Mouse (Mus musculus) forebrain, embryonic 13.5 days (tissue): ENCODE results near the gene Atrnl1. TPM values are rescaled to one million over a fixed set of nuclear protein-coding genes. Genes with fewer than 3 reads are reported as not detected.

ENCODE experiments used
- ATAC-seq: fragments of 200-750 bp; cut with Nextera tagmentation; 2 replicates; pipeline ENCODE4 v1.8.0; 2017
- H3K27ac ChIP-seq: fragments of 300-500 bp; sonication (generic); 2 replicates; pipeline ENCODE4 v1.5.1; 2015; ENCODE audit warnings: inconsistent platforms, mild to moderate bottlenecking, moderate library complexity
- H3K27me3 ChIP-seq: fragments of 300-500 bp; sonication (generic); 2 replicates; pipeline ENCODE4 v1.6.1; 2015; ENCODE audit warnings: mild to moderate bottlenecking, inconsistent platforms
- H3K36me3 ChIP-seq: fragments of 300-500 bp; sonication (generic); 2 replicates; pipeline ENCODE4 v1.6.1; 2015; ENCODE audit warnings: mild to moderate bottlenecking, inconsistent platforms; ENCODE audit not compliant: poor library complexity, severe bottlenecking
- H3K4me1 ChIP-seq: fragments of 300-500 bp; sonication (generic); 2 replicates; pipeline ENCODE4 v1.6.1; 2015; ENCODE audit warnings: inconsistent platforms
- H3K4me2 ChIP-seq: fragments of 300-500 bp; sonication (generic); 2 replicates; pipeline ENCODE4 v1.6.1; 2015; ENCODE audit warnings: inconsistent platforms, mild to moderate bottlenecking, moderate library complexity
- H3K4me3 ChIP-seq: fragments of 300-500 bp; sonication (generic); 2 replicates; pipeline ENCODE4 v1.5.1; 2015; ENCODE audit warnings: mild to moderate bottlenecking, inconsistent platforms
- H3K9ac ChIP-seq: fragments of 300-500 bp; sonication (generic); 2 replicates; pipeline ENCODE4 v1.6.1; 2015; ENCODE audit warnings: mild to moderate bottlenecking, inconsistent platforms
- H3K9me3 ChIP-seq: fragments of 300-500 bp; sonication (generic); replicated peaks from 2 replicates; pipeline ENCODE4 v1.6.1; 2016; ENCODE audit warnings: inconsistent platforms
- WGBS: fragments of 180-500 bp; shearing (Covaris S2); methylation state at CpG from one replicate; pipeline ENCODE4 v1.1.7; 2015; 5-methylcytosine and 5-hydroxymethylcytosine counted together
- polyA plus RNA-seq: library from polyadenylated mRNA; unstranded; fragments of >200 nt; fragmentation: Nextera tagmentation; extraction: Ambion mirVana; gene quantifications from 2 replicates; pipeline ENCODE4 v1.2.1, GENCODE M21; 2015

The Atrnl1 gene
- polyA plus RNA-seq, 1 experiment from 2014 or later: 5.1 TPM

DNA sequence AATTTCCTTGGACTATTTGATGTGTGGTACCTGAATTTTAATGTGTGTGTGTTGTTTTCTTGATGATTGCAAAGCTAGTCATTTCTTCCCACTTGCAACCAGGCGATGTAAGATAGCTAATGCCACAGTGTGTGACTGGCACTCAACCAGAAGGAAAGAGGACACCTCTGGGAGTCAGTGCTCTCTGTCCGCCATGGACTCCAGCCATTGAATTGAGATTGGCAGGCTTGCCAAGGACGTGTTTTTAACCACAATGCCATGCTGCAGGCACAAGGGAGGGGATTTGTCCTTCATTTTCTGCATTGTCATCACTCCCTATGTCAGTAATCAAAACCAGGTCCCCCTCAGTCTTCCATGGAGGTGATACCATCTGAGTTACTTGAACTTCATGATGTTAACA is 126.6 kb downstream of the Atrnl1 start:
- no peak overlapping the region for H3K4me2 ChIP-seq
- no peaks in the 10 kb centered on the region for H3K27me3 ChIP-seq
- H3K9me3 ChIP-seq: no peaks in the 10 kb centered on the region
- no peak overlapping the region for H3K27ac ChIP-seq
- WGBS: 93% methylated on average over 3 of the region's 3 CpGs
- H3K9ac ChIP-seq: no peak overlapping the region
- H3K36me3 ChIP-seq: peaks cover 16% of the 10 kb centered on the region; the same call in 1 of the 2 replicates
- H3K4me1 ChIP-seq: no peaks in the 10 kb centered on the region
- H3K4me3 ChIP-seq: no peak overlapping the region
- no peak for ATAC-seq

DNA sequence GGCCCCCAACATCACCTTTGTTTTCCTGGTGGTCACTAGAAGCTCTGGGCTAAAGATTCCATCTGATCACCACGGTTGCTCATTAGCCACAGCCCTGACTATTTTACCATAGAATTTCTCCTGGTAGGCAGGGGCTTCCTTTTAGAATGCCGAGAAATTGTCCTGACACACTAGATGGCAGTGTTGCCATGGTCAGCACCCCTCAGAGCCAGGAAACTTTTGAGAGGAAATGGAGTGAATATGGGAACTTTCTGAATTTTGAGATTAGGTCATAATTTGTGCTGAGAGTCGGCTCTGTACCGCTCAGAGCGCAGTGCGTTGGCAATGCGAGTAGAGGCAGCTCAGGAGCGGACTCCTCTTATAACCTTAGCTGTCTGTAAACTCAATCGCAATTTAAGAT is 134.7 kb downstream of the Atrnl1 start:
- 0 out of 2 replicates have a peak, but pooled peaks have one; percentile 10 for ATAC-seq

DNA sequence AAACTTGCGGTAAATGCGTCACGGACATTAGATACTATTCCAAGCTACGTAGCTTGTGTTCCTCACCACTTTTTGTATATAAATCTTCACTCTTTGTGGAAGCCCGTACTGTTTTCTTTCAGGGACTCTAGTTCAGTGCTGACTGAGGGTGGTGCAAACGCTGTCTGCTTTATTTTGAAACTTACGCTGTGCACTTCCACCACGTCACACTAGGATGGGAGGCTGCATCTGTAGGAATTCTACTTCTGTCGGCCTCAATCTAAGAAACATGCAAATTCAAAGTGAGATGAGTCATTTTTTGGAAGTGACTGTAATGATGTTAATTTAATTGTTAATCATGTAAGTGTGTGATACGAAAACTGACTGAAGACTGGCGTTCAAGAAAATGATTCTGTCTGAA is 135.7 kb downstream of the Atrnl1 start:
- H3K4me1 ChIP-seq: no peaks in the 10 kb centered on the region
- no peak overlapping the region for H3K27ac ChIP-seq
- 89% methylated on average over 11 of the region's 11 CpGs for WGBS
- H3K4me3 ChIP-seq: no peak overlapping the region
- H3K36me3 ChIP-seq: 0 out of 2 replicates have a peak, but pooled peaks cover 2% of the 10 kb centered on the region
- no peak overlapping the region for H3K4me2 ChIP-seq
- no peak for ATAC-seq
- H3K9me3 ChIP-seq: no peaks in the 10 kb centered on the region
- H3K9ac ChIP-seq: no peak overlapping the region
- no peaks in the 10 kb centered on the region for H3K27me3 ChIP-seq

More for the DNA sequence above, 134.7 kb downstream of the Atrnl1 start:
- no peaks in the 10 kb centered on the region for H3K27me3 ChIP-seq
- 68% methylated on average over 9 of the region's 9 CpGs for WGBS
- H3K27ac ChIP-seq: no peak overlapping the region
- H3K4me1 ChIP-seq: no peaks in the 10 kb centered on the region
- H3K4me3 ChIP-seq: no peak overlapping the region
- H3K4me2 ChIP-seq: no peak overlapping the region
- H3K9me3 ChIP-seq: no peaks in the 10 kb centered on the region
- H3K36me3 ChIP-seq: no peaks in the 10 kb centered on the region
- no peak overlapping the region for H3K9ac ChIP-seq

DNA sequence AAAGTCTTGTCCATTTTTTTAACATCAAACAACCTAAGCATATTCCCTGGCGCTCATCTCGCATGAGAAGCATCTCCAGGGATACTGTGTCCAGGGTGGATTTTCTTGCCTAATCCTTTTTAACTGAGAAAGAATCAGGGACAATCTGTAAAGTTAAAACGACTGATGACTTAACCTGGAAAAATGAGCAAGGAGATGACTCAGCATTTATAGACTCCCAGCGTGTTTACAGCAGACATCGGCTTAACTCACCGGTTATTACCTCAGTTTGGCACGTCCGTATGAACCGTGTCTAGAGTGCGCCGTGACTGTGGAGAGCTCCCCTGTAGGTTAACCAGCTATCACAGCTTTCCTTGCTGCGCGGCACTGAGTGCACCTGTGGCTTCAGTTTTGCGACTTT is 141.4 kb downstream of the Atrnl1 start:
- Histone ChIP-seq H3K36me3 (peaks cover 15% of the 10 kb centered on the region), H3K9ac (no peak overlapping the region)
- 90% methylated on average over 14 of the region's 14 CpGs for WGBS

DNA sequence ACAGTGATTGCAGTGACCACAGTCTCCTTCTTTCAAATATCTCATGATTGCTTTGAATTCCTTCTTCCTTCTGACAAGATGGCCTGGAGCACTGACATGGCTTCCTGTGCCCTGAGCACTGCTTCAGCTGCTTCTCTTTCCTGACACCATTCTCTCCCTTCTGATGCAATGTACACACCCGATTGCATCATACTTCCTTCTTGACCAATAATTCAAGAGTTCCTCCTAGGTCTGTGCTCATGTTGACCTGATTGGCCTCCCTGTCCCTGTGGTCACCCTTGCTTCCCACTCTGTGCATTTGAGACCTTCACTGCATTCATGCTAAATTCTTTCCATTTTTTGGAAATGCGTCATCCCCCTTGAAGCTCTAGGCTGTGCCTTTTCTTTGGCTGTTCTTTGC is 151.7 kb downstream of the Atrnl1 start:
- Histone ChIP-seq H3K4me1 (no peaks in the 10 kb centered on the region), H3K9me3 (no peaks in the 10 kb centered on the region), H3K4me2 (no peak overlapping the region), H3K27me3 (no peaks in the 10 kb centered on the region), H3K36me3 (0 out of 2 replicates have a peak, but pooled peaks cover 14% of the 10 kb centered on the region), H3K27ac (no peak overlapping the region), H3K9ac (no peak overlapping the region), H3K4me3 (no peak overlapping the region)
- ATAC-seq: no peak
- WGBS: 96% methylated on average over 2 of the region's 2 CpGs

More for the DNA sequence above, 141.4 kb downstream of the Atrnl1 start:
- ATAC-seq: no peak
- Histone ChIP-seq H3K27me3 (no peaks in the 10 kb centered on the region), H3K4me3 (no peak overlapping the region), H3K4me2 (no peak overlapping the region), H3K9me3 (no peaks in the 10 kb centered on the region), H3K4me1 (no peaks in the 10 kb centered on the region), H3K27ac (no peak overlapping the region)

DNA sequence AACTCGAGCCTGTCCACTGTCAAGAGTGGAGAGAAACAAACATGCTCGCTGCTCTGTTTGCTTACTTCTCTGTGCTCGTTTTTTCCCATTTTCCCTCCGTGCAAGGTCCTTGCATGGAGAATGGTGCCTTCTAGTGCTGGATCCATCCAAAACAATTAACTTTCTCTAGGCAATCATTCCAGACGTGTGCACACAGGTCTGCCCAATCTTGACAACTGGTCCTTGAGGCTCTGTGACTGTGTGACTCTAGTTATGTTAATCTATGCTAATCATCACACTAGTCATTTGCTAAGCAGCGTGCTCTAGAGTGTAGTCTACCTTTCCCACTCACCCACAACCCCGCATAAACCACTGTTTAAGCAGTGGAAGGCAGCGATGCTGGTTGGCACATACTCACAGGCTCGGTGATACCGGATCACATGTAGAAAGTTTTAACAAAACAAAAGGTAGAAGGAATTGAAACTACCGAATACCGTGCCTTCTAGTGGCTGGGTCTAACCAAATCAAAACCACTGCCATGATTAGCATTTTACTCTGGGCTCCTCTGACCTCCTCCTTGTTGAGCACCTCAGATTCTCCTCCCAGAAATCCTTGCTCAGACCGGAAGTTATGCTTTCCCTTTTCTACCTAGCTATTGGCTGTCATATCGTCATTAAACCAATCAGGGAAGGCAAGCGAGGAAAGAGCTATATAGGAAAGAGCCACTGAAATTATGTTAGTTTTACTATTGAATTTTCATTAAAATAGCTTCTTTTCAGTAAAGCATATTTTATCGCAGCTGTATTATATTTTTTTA is 153.9 kb downstream of the Atrnl1 start:
- Histone ChIP-seq H3K36me3 (0 out of 2 replicates have a peak, but pooled peaks cover 9% of the 10 kb centered on the region), H3K27me3 (no peaks in the 10 kb centered on the region), H3K27ac (no peak overlapping the region), H3K9me3 (no peaks in the 10 kb centered on the region), H3K4me1 (no peaks in the 10 kb centered on the region), H3K4me2 (no peak overlapping the region), H3K4me3 (no peak overlapping the region), H3K9ac (no peak overlapping the region)
- ATAC-seq: no peak
- 82% methylated on average over 16 of the region's 16 CpGs for WGBS

DNA sequence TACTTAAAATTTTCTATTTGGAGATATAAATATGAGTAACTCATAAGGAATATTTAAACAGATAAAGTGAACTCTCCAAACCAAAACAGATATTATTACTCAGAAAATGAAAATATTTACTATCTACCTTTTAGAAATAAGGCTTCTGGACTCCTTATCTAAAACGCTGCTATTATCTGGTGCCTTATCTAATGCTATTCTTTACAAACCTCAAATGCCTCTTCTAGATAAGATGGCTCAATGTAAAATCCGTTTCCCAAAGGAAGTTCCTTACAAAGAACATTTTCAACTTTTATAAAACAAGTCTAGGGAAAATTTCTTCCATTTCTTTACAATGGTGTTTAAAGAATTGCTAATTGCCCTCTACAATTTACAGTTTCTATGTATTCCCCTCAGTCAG is 156.2 kb downstream of the Atrnl1 start:
- Histone ChIP-seq H3K4me2 (no peak overlapping the region), H3K4me3 (no peak overlapping the region), H3K4me1 (no peaks in the 10 kb centered on the region), H3K27ac (no peak overlapping the region), H3K9me3 (no peaks in the 10 kb centered on the region), H3K9ac (no peak overlapping the region), H3K27me3 (no peaks in the 10 kb centered on the region), H3K36me3 (0 out of 2 replicates have a peak, but pooled peaks cover 7% of the 10 kb centered on the region)
- ATAC-seq: no peak
- 85% methylated on average over 2 of the region's 2 CpGs for WGBS

DNA sequence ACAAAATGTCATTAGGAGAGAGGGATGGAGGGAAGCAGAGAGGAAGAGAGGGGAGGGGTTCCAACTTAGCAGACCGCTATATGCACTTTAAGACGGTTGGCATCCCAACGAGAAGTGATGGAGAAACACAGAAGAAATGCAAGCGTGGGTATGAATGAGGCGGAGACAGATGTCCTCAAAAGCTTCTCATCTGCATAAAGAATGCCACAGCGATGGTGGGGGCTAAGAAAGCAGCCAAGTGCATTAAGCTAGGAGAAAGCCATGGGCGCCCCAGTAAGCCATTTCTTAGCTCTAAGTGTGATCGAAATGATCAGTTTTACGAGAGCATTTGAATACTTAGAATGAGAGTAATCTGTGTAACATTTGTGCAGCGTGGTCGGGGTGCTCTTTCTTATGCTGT is 157.8 kb downstream of the Atrnl1 start:
- ATAC-seq: no peak
- H3K27me3 ChIP-seq: no peaks in the 10 kb centered on the region
- no peak overlapping the region for H3K4me2 ChIP-seq
- WGBS: 86% methylated on average over 11 of the region's 11 CpGs
- H3K36me3 ChIP-seq: no peaks in the 10 kb centered on the region
- H3K9me3 ChIP-seq: no peaks in the 10 kb centered on the region
- H3K4me1 ChIP-seq: no peaks in the 10 kb centered on the region
- no peak overlapping the region for H3K27ac ChIP-seq
- no peak overlapping the region for H3K4me3 ChIP-seq
- no peak overlapping the region for H3K9ac ChIP-seq

DNA sequence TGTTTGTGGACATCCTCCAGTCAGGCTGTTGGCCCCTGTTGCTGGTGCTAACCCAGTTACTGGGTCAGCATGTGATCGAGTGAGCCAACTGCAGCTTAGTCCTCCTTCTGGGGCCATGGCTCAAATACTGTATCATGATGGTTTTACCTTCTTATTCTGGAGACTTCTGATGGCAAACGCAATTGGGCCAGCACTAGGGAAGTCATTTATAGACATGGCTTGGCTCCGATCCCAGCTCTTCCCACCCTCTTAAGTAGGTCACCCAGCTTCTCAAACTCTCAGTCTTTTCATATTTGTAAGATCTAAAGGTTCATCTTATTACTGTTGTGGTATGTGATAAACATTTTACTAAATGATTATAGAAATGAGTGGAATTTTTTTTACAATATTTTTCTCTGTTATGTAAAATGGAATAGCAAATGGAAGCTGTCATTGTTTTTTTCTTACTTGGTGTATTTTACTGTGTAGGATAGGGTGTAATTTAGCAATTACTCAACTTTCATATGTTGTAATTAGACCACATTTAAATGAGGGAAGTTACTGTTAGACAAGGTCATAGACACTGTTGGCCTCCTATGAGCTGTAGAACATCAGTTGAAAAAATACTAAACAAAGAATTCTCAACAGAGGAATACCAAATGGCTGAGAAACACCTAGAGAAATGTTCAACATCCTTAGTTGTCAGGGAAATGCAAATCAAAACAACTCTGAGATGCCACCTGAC is 171.7 kb downstream of the Atrnl1 start:
- H3K27me3 ChIP-seq: no peaks in the 10 kb centered on the region
- ATAC-seq: no peak
- H3K9me3 ChIP-seq: no peaks in the 10 kb centered on the region
- no peak overlapping the region for H3K27ac ChIP-seq
- 88% methylated on average over 3 of the region's 3 CpGs for WGBS
- no peak overlapping the region for H3K4me3 ChIP-seq
- H3K4me2 ChIP-seq: no peak overlapping the region
- 0 out of 2 replicates have a peak, but pooled peaks cover 3% of the 10 kb centered on the region for H3K36me3 ChIP-seq
- H3K4me1 ChIP-seq: no peaks in the 10 kb centered on the region
- H3K9ac ChIP-seq: no peak overlapping the region

DNA sequence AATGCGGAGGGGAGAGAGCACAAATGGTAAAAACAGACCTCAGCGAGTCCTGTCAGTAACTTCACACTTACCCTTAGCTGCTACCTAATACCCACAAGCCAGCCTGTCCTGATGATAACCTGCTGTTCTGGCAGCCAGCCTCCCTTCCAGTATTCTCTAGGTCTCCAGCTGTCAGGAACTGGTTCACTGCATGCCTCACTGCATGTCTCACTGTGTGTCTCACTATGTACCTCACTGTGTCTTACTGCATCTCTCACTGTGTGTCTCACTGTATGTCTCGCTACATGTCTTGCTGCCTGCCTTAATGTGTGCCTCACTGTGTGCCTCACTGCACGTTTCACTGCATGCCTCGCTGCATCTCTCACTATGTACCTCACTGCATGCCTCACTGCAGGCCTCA is 175.9 kb downstream of the Atrnl1 start:
- Histone ChIP-seq H3K9me3 (no peaks in the 10 kb centered on the region), H3K27ac (no peak overlapping the region), H3K4me3 (no peak overlapping the region), H3K27me3 (no peaks in the 10 kb centered on the region), H3K36me3 (no peaks in the 10 kb centered on the region), H3K9ac (no peak overlapping the region), H3K4me2 (no peak overlapping the region), H3K4me1 (no peaks in the 10 kb centered on the region)
- WGBS: 79% methylated on average over 5 of the region's 5 CpGs
- ATAC-seq: 0 out of 2 replicates have a peak, but pooled peaks have one; percentile 19

DNA sequence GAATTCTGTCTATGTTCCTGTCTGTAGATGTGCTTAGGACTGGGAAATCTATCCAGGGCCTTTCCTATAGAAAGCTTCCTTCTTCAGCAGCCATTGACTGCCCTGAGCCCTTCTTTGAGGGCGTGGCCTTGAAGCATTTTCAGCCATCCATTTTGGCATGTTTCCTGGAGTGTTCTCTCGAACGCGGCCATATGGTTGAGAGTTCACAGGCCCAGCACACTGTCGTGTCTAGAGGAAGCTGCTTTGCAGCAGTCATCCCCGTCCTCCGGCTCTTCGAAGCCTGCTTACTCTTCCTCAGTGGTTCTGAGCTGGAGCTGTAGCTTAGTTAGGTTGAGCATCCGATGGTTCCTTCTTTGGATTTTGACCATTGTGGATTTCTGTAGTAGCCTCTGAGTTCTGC is 191.4 kb downstream of the Atrnl1 start:
- no peaks in the 10 kb centered on the region for H3K36me3 ChIP-seq
- H3K9me3 ChIP-seq: no peaks in the 10 kb centered on the region
- H3K4me2 ChIP-seq: no peak overlapping the region
- H3K27me3 ChIP-seq: no peaks in the 10 kb centered on the region
- no peaks in the 10 kb centered on the region for H3K4me1 ChIP-seq
- no peak for ATAC-seq
- WGBS: 83% methylated on average over 9 of the region's 9 CpGs
- H3K27ac ChIP-seq: no peak overlapping the region
- H3K4me3 ChIP-seq: no peak overlapping the region
- no peak overlapping the region for H3K9ac ChIP-seq

DNA sequence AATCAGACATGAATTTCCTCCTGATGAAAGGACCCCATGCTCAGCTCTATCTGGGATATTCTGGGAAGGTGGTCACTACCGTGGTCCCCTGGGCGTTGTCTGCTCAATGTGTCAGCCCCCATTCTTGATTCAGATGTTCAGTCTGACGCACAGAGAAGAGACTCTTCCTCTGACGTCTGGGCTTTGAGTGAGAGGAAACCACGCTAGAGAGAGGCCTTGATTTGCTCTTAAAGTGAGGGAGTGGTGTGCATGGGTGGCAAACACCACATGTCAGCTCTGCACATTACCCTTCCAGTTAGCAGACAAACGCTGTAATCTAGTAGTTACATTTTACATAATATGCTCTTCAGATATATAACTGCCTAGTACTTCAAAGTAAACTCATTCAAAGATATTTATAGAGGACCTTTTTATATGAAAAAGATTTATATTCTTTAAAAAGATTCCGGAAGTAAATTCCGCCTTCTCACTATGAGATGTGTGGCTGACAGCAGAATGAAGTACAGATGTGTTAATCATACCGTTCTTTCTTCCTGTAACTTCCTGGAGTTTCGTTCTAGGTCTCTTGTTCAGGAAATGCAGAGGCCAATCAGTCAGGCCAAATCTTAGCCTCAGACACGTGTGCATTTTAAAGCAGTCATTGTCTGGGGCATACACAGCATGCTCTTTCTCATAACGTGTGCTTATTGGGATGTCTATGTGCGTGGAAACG is 192.1 kb downstream of the Atrnl1 start:
- H3K36me3 ChIP-seq: no peaks in the 10 kb centered on the region
- no peak for ATAC-seq
- no peaks in the 10 kb centered on the region for H3K27me3 ChIP-seq
- no peak overlapping the region for H3K4me2 ChIP-seq
- H3K9ac ChIP-seq: no peak overlapping the region
- 87% methylated on average over 14 of the region's 14 CpGs for WGBS
- no peak overlapping the region for H3K27ac ChIP-seq
- no peak overlapping the region for H3K4me3 ChIP-seq
- H3K4me1 ChIP-seq: no peaks in the 10 kb centered on the region
- no peaks in the 10 kb centered on the region for H3K9me3 ChIP-seq
